Mouse (Mus musculus): ENCODE measurements around the gene Hist1h3i.

DNA sequence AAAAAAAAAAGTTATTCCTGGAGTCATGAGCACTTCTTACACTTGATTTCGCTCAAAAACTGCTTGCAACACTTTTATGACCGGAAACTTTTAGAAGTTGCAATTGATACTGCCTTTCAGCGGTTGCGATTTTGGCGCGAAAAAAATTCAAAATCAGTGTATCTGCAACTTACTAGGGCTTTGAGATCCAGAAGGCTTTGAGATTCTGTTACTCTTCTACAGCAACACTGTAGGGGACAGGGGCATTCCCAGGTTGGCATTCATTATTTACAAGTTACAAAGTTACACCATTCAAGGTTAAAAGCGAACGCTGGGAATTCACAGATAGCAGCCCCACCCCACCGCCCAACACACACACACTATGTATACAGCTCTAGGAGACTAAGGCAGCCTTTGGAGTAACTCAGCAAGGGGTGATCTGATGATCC lies 578 bp upstream of the Hist1h3i start:
- TF ChIP-seq CTCF (IDR thresholded peaks at IDR 0.05): no peak
- TF ChIP-seq EP300 (IDR thresholded peaks at IDR 0.05): no peak
